In the genomic region with DNA sequence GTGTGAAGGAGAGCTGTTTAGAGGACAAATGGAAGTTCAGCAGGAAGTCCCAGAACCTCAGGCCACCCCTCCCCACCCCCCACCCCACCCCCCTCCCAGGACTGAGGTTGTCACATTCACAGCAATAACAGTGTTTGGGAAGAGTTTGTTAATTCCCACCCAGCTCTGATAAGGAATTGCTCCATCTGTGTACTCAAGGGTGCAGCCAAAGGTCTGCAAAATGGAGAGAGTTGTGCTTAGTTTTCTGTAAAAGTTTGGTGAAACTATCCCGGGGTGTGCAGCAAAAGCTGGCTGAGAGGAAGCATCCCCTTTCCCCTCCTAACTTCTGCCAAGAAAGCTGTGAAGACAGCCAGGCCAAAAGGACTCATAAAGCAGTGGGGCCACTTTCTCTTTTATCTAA, we compare ENCODE assay signal across 8 mouse cellular contexts. TPM values are rescaled to one million over a fixed set of nuclear protein-coding genes. Genes with fewer than 3 reads are reported as not detected.
DNase-seq lines count a peak whose midpoint lies in the region; ATAC-seq and TF ChIP-seq lines count a peak whose summit lies in the region.

No protein-coding gene starts in this region.

- peak; percentile 15 for DNase-seq in c-Kit-positive CD71-positive TER-119-negative erythroid progenitor cells, embryonic 14.5 days (ENCODE audit: low read depth)
- DNase-seq in heart, postnatal 14 days, result peak; percentile 31 to 42
- DNase-seq in liver, adult 2 months (ENCODE audit: extremely low read depth, low read depth, low spot score), result peak; percentile 98
- DNase-seq in thymus, postnatal 0 days (ENCODE audit: low spot score), result no peak
- no peak for DNase-seq in cerebellum, adult 11 months
- no peak for DNase-seq in gastrocnemius, postnatal 14 days

- TF ChIP-seq POLR2A in liver, adult 2 months (IDR thresholded peaks at IDR 0.05; ENCODE audit: extremely low read depth, insufficient read depth, low read length), result no peak

- no peak overlapping the region for H3ac ChIP-seq in C2C12 (ENCODE audit: control insufficient read depth, insufficient read length, low read depth)

- peak overlapping the region; percentile 84 for H3K9ac ChIP-seq in liver, adult 2 months (ENCODE audit: low read depth, low read length)
- 0 out of 2 replicates have a peak overlapping the region, but pooled peaks have one; percentile 75 for H3K9ac ChIP-seq in neural tube, embryonic 15.5 days (replicated peaks)

- H3K4me3 ChIP-seq in C2C12 (ENCODE audit: insufficient read depth, poor library complexity, severe bottlenecking), result peak overlapping the region; percentile 79
- H3K4me3 ChIP-seq in liver, adult 2 months (ENCODE audit: insufficient read depth, low read depth, low read length), result peak overlapping the region; percentile 70
- peak overlapping the region; percentile 69 for H3K4me3 ChIP-seq in neural tube, embryonic 15.5 days (replicated peaks)

- WGBS in liver, adult 2 months, result 0% methylated on average over 1 of the region's 1 CpGs
- WGBS in neural tube, embryonic 15.5 days, result 46% methylated on average over 1 of the region's 1 CpGs

- H3K4me2 ChIP-seq in neural tube, embryonic 15.5 days, result peak overlapping the region; percentile 73

- peaks cover 25% of the 10 kb centered on the region for H3K36me3 ChIP-seq in C2C12 (ENCODE audit: control insufficient read depth, insufficient read depth)
- H3K36me3 ChIP-seq in liver, adult 2 months (ENCODE audit: control insufficient read depth, insufficient read depth, low read length), result no peaks in the 10 kb centered on the region
- no peaks in the 10 kb centered on the region for H3K36me3 ChIP-seq in neural tube, embryonic 15.5 days

- no peaks in the 10 kb centered on the region for H3K27me3 ChIP-seq in C2C12 (ENCODE audit: control insufficient read depth, insufficient read depth, insufficient read length)
- no peaks in the 10 kb centered on the region for H3K27me3 ChIP-seq in liver, adult 2 months (ENCODE audit: control insufficient read depth, insufficient read depth, low read length)
- no peaks in the 10 kb centered on the region for H3K27me3 ChIP-seq in neural tube, embryonic 15.5 days (replicated peaks)

- H3K9me3 ChIP-seq in neural tube, embryonic 15.5 days (replicated peaks), result no peaks in the 10 kb centered on the region

- peaks cover 50% of the 10 kb centered on the region for H3K79me3 ChIP-seq in C2C12 (ENCODE audit: low read depth)

- H3K27ac ChIP-seq in liver, adult 2 months (replicated peaks; ENCODE audit: insufficient read depth, low read depth, low read length), result peak overlapping the region; percentile 96
- peak overlapping the region; percentile 84; the same call in 1 of the 2 replicates for H3K27ac ChIP-seq in neural tube, embryonic 15.5 days (replicated peaks)

- intact Hi-C loops in heart, postnatal 14 days (cut with DNase I), result no loop called here
- intact Hi-C loops in gastrocnemius, postnatal 14 days (cut with DNase I; ENCODE audit: low total_unique reads), result no loop called here

- no peak for TF ChIP-seq CTCF in C2C12 (IDR thresholded peaks at IDR 0.05; ENCODE audit: control insufficient read depth, insufficient read depth, insufficient read length)
- no peak for TF ChIP-seq CTCF in liver, adult 2 months (IDR thresholded peaks at IDR 0.05; ENCODE audit: low read depth, low read length)

- peaks cover 64% of the 10 kb centered on the region for H3K79me2 ChIP-seq in C2C12 (ENCODE audit: control insufficient read depth, insufficient read depth)
- H3K79me2 ChIP-seq in liver, adult 2 months (ENCODE audit: control insufficient read depth, insufficient read depth, low read length), result peaks cover 11% of the 10 kb centered on the region; the same call in 1 of the 2 replicates

- H3K4me1 ChIP-seq in liver, adult 2 months (ENCODE audit: control insufficient read depth, insufficient read depth, low read length), result peaks cover 30% of the 10 kb centered on the region
- H3K4me1 ChIP-seq in neural tube, embryonic 15.5 days, result peaks cover 16% of the 10 kb centered on the region

- no peak for ATAC-seq in neural tube, embryonic 15.5 days (ENCODE audit: low FRiP score)

TF ChIP-seq in C2C12, 6 proteins besides CTCF, POLR2A, EP300 and RAD21:
- TF ChIP-seq MYOG (IDR thresholded peaks at IDR 0.05; ENCODE audit: control insufficient read depth, extremely low read depth, insufficient read length) (no peak), USF1 (IDR thresholded peaks at IDR 0.05; ENCODE audit: low read depth) (no peak), FOSL1 (IDR thresholded peaks at IDR 0.05; ENCODE audit: insufficient read depth, low read length, poor library complexity, severe bottlenecking) (no peak), MYOD1 (IDR thresholded peaks at IDR 0.05; ENCODE audit: control insufficient read depth, insufficient read length, low read depth) (no peak), CEBPB (IDR thresholded peaks at IDR 0.05; ENCODE audit: low read depth) (no peak), MAX (IDR thresholded peaks at IDR 0.05) (no peak)

RNA-seq across cellular contexts. Expression of a gene that starts 1.4 kb away (rescaled TPM):
- polyA plus RNA-seq in C2C12 (2012; fragmentation: generic; extraction: Trizol), result 21.1 TPM
- total RNA-seq in heart, postnatal 14 days (2021), result 1 to 10 TPM; 6.9 to 9.9 TPM
- 63.2 and 77.3 TPM in 2 replicates for total RNA-seq in liver, adult 2 months (2014; rRNA removed)
- 26.2 and 38.2 TPM in 2 replicates for polyA plus RNA-seq in liver, adult 2 months (2012; rRNA removed)
- polyA plus RNA-seq in neural tube, embryonic 15.5 days (2015; fragmentation: Nextera tagmentation; extraction: Ambion mirVana), result 73.1 and 75.6 TPM in 2 replicates
- 65.8 and 66.8 TPM in 2 replicates for polyA plus RNA-seq in thymus, postnatal 0 days (2015; fragmentation: Nextera tagmentation; extraction: Ambion mirVana)
- 1 to 10 TPM; 4.8 to 5.4 TPM for total RNA-seq in gastrocnemius, postnatal 14 days (2021)

RNA-seq across cellular contexts. Expression of a gene that starts 17.6 kb away (rescaled TPM):
- polyA plus RNA-seq in C2C12 (2012; fragmentation: generic; extraction: Trizol), result not detected
- total RNA-seq in heart, postnatal 14 days (2021), result 1 to 10 TPM in 1 of 2 experiments, under 1 TPM in 1; 0.41 to 1.0 TPM
- total RNA-seq in liver, adult 2 months (2014; rRNA removed), result not detected in 2 replicates
- not detected in 2 replicates for polyA plus RNA-seq in liver, adult 2 months (2012; rRNA removed)
- polyA plus RNA-seq in neural tube, embryonic 15.5 days (2015; fragmentation: Nextera tagmentation; extraction: Ambion mirVana), result 1.3 and 2.0 TPM in 2 replicates
- polyA plus RNA-seq in thymus, postnatal 0 days (2015; fragmentation: Nextera tagmentation; extraction: Ambion mirVana), result 0.08 and 0.10 TPM in 2 replicates
- total RNA-seq in gastrocnemius, postnatal 14 days (2021), result under 1 TPM; 0.16 to 0.55 TPM

Comparison
In these comparisons a context has a peak if more than half of its experiments do, and no peak if none do; other contexts are left out.
1. DNase-seq: peak in c-Kit-positive CD71-positive TER-119-negative erythroid progenitor cells, embryonic 14.5 days (single experiment), heart, postnatal 14 days (2 of 2) and liver, adult 2 months (single experiment); none in thymus, postnatal 0 days (single experiment), cerebellum, adult 11 months (single experiment) and gastrocnemius, postnatal 14 days (single experiment).
2. Peak in every context shown above with its lines, with median percentiles within 50 percentile points of each other: H3K4me3 ChIP-seq.